Comparison of ENCODE assay signal across 9 mouse cellular contexts in genomic region chr17:34692906-34693305, GRCm38 (mm10). TPM values are rescaled to one million over a fixed set of nuclear protein-coding genes. Genes with fewer than 3 reads are reported as not detected.
A peak's percentile ranks its signal among the peaks of the same experiment; 100 is the strongest.
DNase-seq lines count a peak whose midpoint lies in the region.
"Had no signal": no experiment of that assay in that cellular context is flagged by ENCODE, and none has a peak within 500 bp of the region (broad histone marks: within the 10 kb centered on the region; RNA-seq: fewer than 3 reads in every experiment).

No protein-coding gene starts in this region.

- DNase-seq in urinary bladder, adult 2 months (ENCODE audit: low spot score), result peak; percentile 51
- no peak for DNase-seq in urinary bladder, postnatal 10 days (ENCODE audit: low spot score)
- DNase-seq in heart, adult 8-10 months (ENCODE audit: low spot score), result peak; percentile 83
- DNase-seq in lung, adult 18-20 months, result peak; percentile 73 to 81
- no peak for DNase-seq in embryo, embryonic 10 days (ENCODE audit: low spot score)
- DNase-seq in thymus, postnatal 25 days, result no peak
- DNase-seq in frontal cortex, postnatal 10 days (ENCODE audit: low spot score in 2 of 2), result no peak
- DNase-seq: thymus, adult 2 months had no signal

RNA-seq across cellular contexts. Expression of gene Tnxb, which starts 22.6 kb away (rescaled TPM):
- polyA plus RNA-seq in urinary bladder, adult 2 months (2012; rRNA removed), result 74.4 and 93.5 TPM in 2 replicates
- total RNA-seq in heart, adult 8-10 months (2022), result 10 to 100 TPM; 22.4 to 34.3 (median 32.2) TPM

RNA-seq across cellular contexts. Expression of gene Atf6b, which starts 46.0 kb away (rescaled TPM):
- 39.2 and 42.1 TPM in 2 replicates for polyA plus RNA-seq in urinary bladder, adult 2 months (2012; rRNA removed)
- 10 to 100 TPM; 14.4 to 19.9 (median 16.0) TPM for total RNA-seq in heart, adult 8-10 months (2022)

RNA-seq across cellular contexts. Expression of gene Fkbpl, which starts 48.3 kb away (rescaled TPM):
- 4.6 and 7.2 TPM in 2 replicates for polyA plus RNA-seq in urinary bladder, adult 2 months (2012; rRNA removed)
- total RNA-seq in heart, adult 8-10 months (2022), result 1 to 10 TPM; 6.9 to 9.7 (median 8.6) TPM

RNA-seq across cellular contexts. Expression of gene C4b, which starts 50.8 kb away (rescaled TPM):
- polyA plus RNA-seq in urinary bladder, adult 2 months (2012; rRNA removed), result 55.7 and 73.2 TPM in 2 replicates
- total RNA-seq in heart, adult 8-10 months (2022), result 10 to 100 TPM; 14.3 to 71.5 (median 21.2) TPM
- polyA plus RNA-seq: midbrain, embryonic 13.5 days had no signal

Comparison
In these comparisons a context has a peak if more than half of its experiments do, and no peak if none do; other contexts are left out.
1. DNase-seq: peak in urinary bladder, adult 2 months (single experiment), heart, adult 8-10 months (single experiment) and lung, adult 18-20 months (2 of 2); none in urinary bladder, postnatal 10 days (single experiment), embryo, embryonic 10 days (single experiment), thymus, postnatal 25 days (single experiment) and frontal cortex, postnatal 10 days (0 of 2).